Mouse (Mus musculus) ovary, postnatal 10 days (tissue): Measurements from ENCODE around the gene Supt4a.
A peak's percentile ranks its signal among the peaks of the same experiment; 100 is the strongest.

ENCODE experiments used
- DNase-seq: peaks from one replicate; pipeline ENCODE4 v3.0.0; 2022; ENCODE audit warnings: low spot score

Supt4a gene

GRCm38 (mm10) chr11:87725964-87726562, 11.3 kb upstream of the Supt4a start:
- no peak for DNase-seq

GRCm38 (mm10) chr11:87727021-87727420, 10.3 kb upstream of the Supt4a start:
- DNase-seq, result no peak

GRCm38 (mm10) chr11:87727471-87727870, 9.9 kb upstream of the Supt4a start:
- no peak for DNase-seq

- no peak for DNase-seq
Observed at GRCm38 (mm10) chr11:87728850-87729592, 8.3 kb upstream of the Supt4a start.

- no peak for DNase-seq
Observed at GRCm38 (mm10) chr11:87729593-87730185, 7.7 kb upstream of the Supt4a start.

GRCm38 (mm10) chr11:87730652-87731310, 6.6 kb upstream of the Supt4a start:
- DNase-seq, result no peak

- DNase-seq, result no peak
Observed at GRCm38 (mm10) chr11:87734346-87734745, 3.0 kb upstream of the Supt4a start.

- no peak for DNase-seq
Observed at GRCm38 (mm10) chr11:87735691-87736090, 1.7 kb upstream of the Supt4a start.

- DNase-seq, result peak; percentile 51
Observed at GRCm38 (mm10) chr11:87736647-87737134, 661 bp upstream of the Supt4a start.

GRCm38 (mm10) chr11:87743691-87744090, 6.3 kb downstream of the Supt4a start:
- no peak for DNase-seq

GRCm38 (mm10) chr11:87744964-87745363, 7.6 kb downstream of the Supt4a start:
- DNase-seq, result no peak

- no peak for DNase-seq
Observed at GRCm38 (mm10) chr11:87745632-87746555, 8.5 kb downstream of the Supt4a start.

GRCm38 (mm10) chr11:87747312-87747711, 10.0 kb downstream of the Supt4a start:
- DNase-seq, result no peak

GRCm38 (mm10) chr11:87747716-87748115, 10.4 kb downstream of the Supt4a start:
- DNase-seq, result no peak

- no peak for DNase-seq
Observed at GRCm38 (mm10) chr11:87748132-87749119, 11.1 kb downstream of the Supt4a start.

- DNase-seq, result no peak
Observed at GRCm38 (mm10) chr11:87749192-87750042, 12.1 kb downstream of the Supt4a start.

GRCm38 (mm10) chr11:87750043-87750421, 12.7 kb downstream of the Supt4a start:
- DNase-seq, result no peak

GRCm38 (mm10) chr11:87750521-87750920, 13.2 kb downstream of the Supt4a start:
- no peak for DNase-seq

GRCm38 (mm10) chr11:87751031-87751430, 13.7 kb downstream of the Supt4a start:
- no peak for DNase-seq
